Mouse (Mus musculus): ENCODE results near the gene Phf21b.
"Not testable (repeated sequence)": the region's sequence is repeated elsewhere in the genome, so short reads cannot be mapped to it uniquely, and the experiment has no call there.

Gene Phf21b

DNA sequence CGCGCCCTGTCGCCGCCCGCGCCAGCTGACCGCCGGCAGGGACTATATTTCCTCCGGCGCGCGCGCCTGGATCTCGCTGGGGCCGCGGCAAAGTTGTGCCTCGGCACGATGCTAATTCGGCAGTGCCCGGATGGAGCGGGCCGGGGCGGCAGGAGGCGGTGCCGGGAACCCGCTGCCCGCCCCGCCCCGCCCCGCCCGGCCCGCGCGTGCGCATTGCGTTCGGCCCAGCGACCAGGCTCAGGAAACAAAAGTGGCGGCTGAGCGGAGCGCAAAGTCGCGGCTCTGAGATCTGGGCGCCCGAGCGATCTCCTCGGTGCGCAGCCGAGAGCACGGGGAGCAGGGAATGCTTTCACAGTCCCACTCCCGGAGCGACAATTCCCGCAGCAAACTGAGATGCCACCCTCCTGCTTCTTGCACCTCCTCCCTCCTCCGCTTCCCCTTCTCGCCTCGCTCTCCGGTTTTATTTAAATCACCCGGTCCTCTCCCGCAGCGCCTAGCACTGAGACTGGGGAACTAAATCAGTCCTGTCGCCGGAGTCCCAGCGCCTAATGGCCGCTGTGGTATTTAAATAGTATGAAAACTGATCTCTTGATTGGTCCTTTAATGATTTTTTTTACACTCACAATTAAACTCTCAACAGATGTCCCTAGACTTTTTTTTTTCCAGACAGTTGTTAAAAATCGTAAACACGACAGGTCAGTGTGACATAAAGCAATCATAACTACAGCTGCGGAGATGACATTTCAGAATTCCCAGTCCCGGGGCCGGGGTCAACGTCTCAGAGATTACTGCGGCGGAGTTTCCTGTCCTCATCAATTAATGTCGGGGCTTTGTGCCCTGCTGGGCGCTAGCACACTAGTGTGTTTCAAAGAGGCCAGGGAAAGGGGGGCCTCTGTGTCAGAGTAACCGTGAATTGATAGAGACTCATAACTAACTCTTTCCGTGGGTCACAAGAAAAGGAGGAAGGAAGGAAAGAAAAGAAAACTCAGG is at the start of gene Phf21b:
Gene Phf21b (minus strand): TSS at position 44 of the 990 bp plus-strand sequence.
- peak; percentile 93 for DNase-seq (ENCODE audit: extremely low spot score)

DNA sequence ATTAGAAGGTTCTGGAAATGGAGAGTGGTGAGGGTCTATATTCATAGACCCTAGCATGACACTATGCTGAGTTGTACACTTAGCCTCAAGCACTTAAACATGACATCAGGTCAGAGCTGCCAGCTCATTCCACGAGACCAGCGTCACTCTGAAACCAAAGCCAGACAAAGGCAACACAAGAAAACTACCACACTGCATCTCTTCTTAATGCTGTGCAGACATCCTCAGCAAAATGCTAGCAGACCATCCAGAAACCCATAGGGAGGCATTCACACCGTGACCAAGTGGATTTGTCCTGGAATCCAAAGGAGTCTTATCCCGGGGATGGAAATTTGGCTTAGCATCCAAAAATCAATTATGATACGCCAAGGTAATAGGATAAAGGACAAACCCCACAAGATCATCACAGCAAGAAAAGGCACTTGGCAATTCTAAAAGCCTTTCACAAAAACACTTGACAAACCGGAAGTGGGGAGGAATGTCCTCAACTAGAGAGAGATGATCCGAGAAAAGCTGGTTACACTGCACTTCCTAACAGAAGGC is 48.1 kb upstream of the Phf21b start:
- DNase-seq (ENCODE audit: extremely low spot score) = no peak

DNA sequence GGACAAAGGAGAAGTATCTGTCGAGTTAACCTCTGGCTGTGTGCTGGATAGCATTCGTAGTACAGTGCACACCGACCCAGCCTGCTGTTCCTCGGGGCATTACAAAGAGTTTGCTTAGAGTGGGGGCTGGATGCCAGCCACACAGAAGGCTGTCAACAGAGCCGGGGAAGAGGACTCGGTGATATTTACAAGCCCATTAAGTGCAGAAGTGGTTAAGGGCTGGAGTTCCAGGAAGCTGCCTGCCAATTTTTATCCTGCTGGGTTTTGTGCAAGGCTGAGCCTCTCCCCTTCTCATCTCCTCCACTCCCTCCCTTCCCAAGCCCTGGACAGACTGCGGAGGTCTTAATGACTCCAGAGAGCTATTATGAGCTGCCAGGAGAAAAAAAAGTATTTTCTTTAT is 42.2 kb upstream of the Phf21b start:
- no peak for DNase-seq (ENCODE audit: extremely low spot score)

DNA sequence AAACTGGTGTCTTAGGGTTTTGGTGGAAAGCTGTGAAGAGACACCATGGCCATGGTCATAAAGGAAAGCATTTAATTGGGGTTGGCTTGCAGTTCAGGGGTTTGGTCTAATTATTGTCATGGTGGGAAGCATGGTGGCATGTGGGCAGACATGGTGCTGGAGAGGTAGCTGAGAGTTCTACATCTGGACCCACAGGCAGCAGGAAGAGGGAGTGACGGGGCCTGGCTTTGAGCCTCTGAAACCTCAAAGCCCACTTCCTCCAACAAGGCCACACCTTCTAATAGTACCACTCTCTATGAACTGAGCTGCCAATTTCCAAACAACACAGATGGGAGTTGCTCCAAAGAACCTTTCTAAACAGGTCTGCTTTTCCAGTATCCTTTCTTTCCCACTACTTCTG is 40.8 kb upstream of the Phf21b start:
- no peak for DNase-seq (ENCODE audit: extremely low spot score)

DNA sequence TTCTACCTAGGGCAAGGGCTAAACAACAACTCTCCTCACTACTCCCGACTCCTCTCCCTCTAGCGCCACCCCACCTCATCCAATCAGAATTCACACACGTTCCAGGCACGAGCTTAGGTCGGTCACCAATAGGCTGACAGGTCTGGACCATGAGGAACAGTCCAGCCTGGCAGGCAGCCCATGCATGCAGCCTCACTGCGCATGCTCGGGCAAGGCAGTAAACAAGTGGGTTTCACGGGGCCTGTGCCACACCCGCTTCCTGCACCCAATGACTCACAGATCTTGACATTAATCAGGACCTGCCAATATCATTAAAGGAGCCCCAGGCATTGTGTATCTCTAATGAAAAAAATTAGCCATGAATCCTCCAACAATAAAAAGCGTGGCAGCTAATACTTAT is 40.4 kb upstream of the Phf21b start:
- DNase-seq (ENCODE audit: extremely low spot score) = not testable (repeated sequence)

DNA sequence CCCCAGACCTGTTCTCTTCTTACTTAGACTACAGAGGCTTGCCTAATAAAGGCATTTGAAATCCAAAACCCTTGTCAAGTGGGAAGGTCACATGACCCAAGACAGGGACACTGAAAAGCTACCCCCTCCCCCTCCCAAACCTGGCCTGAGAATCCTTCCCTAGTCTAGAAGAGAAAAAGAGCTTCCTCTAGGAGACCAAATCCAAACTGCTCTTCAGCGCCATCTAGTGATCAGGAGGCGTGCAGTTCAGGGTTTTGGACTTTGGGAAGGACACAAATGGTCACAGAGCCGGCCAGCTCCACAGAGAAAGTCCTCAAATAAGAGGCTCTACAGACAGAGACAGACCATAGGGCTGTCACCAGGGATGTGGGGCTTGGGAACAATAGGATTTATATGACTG is 35.8 kb upstream of the Phf21b start:
- peak; percentile 80 for DNase-seq (ENCODE audit: extremely low spot score)

DNA sequence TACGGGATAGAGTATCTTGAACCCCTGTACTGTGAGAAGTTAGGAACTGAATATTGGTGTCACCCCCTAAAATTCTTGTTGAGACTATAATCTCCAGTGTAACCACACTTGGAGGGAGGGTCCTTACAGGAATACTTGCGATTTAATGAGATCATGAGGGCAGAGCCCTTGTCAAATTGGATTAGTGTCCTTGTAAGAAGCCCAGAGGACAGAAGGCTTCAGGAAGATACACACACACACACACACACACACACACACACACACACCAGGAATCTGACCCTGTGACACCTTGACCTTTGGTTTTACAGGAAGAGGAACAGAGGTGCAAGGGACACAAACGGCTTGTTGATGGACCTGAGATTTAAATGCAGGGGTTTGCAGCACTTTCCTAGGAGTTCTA is 35.4 kb upstream of the Phf21b start:
- no peak for DNase-seq (ENCODE audit: extremely low spot score)

DNA sequence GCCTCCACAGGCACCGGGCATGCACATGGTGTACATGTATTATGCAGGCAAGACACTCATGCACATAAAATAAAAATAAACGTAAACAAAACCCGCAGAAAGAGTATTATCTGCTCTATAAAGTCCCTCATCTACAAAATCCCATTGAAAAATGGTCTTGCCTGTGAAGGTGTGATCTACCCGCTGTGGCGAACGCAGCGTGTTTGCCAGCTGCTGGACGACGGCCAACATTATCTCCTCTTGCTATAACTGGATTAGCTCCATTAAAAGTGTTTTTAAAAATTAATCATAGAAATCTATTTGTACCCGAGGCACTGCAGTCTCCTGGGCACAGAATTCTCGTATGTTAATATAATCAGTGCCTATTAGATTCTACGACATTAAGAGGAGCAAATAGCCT is 32.2 kb upstream of the Phf21b start:
- no peak for DNase-seq (ENCODE audit: extremely low spot score)

DNA sequence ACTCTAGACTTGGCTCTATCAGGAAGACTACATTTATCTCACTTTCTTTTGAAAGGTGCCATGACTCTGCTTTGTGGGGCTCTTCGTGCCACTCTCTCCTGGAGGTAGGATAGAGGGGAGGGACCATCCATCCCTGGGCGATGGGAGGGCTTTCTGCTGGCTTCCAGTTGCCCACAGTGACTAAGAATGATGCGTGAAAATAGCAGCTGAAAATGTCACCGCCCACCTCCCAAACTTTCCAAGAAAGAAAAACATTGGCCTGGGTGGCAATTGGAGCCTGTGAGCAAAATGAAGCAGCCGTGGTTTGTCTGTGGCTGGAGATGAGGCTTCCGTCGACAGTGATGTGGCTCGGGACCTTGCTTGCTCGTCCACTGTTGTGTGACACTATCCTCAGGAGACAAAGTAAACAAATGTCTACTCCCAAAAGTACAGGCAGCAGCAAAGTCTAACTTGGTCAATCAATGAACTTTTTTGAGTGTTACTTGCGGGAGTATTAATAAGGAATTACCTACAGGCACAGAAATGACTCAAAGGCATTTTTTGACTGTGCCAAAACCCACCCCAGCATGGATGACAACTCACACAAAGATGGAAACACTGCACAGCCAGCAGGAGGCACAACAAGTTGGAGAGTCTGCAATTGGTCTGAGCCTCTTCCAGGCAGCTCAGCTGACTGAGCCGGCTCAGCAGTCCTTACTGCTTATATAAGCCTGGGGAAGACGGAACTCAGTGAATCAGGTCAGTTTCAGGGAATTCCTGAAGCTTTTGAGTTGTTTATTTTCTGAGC is 21.4 kb upstream of the Phf21b start:
- no peak for DNase-seq (ENCODE audit: extremely low spot score)

DNA sequence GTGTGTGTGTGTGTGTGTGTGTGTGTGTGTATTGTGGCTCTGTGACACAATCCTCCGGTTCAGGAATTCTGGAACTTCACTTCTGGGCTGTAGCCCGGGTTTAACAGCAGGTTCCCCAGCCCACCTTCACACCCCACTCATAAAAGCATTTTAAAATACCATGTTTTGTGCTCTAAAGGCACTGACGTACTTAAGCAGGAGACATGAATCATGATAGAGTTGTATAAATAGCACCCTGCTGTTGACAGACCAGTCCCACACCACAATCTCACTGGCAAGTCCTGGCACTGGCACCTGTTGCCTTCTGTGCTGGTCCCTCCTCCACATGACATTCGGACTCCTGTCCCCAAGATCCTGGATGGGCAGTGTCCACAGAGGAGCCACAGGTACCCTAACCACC is 18.0 kb upstream of the Phf21b start:
- DNase-seq (ENCODE audit: extremely low spot score) = no peak

DNA sequence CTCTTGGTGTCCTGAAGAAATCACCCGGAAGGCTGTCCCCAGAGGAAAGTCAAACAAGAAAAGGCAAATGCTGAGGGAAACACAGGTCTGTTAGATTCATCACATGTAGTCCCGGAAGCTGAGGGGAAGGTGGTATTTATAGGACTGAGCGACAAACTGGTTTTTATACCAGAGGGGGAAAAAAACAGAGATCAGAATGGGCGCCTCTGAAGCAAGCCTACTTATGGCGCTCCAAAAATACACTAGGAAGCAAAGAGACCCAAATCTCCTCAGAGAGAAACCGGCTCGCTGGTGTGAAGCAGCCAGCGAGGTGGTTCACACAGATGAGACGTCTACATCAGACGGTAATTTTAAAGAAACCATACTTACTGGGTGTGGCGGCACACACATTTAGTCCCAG is 17.2 kb upstream of the Phf21b start:
- DNase-seq (ENCODE audit: extremely low spot score) = no peak

DNA sequence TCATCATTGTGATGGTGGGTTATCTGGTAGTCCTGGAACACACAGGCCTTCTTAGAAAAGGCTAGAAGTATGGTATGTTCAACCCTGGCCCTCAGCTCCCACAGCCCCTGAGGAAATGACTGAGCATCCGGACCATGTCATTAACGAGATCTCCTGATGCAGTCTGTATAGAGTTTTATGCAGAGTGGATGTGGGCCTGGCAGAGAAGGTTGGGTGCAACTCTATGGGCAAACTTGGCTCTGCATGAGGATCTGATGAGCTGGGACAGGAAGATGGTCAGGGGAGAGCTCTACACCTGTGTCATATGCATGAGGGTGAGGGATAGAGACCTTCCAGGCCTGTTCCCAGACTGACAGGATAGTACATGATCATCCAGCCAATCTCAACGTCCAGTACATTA is 16.0 kb upstream of the Phf21b start:
- no peak for DNase-seq (ENCODE audit: extremely low spot score)

DNA sequence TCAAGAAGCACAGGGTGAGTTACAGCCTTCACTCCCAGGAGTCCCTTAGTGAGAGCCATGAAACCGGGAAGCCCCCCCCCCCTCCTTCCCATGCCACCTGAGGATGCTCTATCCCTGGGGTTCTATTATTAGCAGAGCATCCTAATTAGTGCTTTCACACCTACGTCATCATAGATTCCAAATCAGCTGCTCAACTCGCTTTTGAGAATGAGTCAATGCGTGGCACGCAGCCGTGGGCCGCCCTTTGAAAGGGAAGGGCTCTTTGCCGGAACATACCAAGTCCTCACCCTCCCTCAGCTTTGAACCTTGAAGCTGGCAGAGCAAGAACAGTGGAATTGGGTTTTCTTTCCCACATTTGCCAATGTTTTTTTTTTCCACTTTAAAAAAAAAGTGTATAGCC is 6.1 kb upstream of the Phf21b start:
- DNase-seq (ENCODE audit: extremely low spot score) = no peak

DNA sequence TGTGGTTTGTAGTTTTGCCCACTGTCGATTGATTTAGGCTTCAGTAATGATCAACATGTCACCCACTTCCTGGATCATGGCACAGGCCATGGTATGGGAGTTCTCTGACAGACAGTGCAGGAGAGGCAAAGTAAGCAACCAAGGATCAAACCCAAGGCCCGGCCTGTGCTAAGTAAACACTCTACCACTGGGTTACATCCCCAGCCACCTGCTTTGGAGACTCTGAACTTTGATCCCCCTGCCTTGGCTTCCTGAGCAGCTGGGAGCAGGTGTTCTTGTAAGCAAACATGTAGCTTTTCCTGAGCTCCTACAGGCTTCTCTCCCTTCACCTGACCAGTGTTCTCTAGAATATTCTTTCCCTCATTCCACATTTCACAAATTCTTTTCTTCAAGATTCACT is 1.8 kb upstream of the Phf21b start:
- DNase-seq (ENCODE audit: extremely low spot score) = no peak

DNA sequence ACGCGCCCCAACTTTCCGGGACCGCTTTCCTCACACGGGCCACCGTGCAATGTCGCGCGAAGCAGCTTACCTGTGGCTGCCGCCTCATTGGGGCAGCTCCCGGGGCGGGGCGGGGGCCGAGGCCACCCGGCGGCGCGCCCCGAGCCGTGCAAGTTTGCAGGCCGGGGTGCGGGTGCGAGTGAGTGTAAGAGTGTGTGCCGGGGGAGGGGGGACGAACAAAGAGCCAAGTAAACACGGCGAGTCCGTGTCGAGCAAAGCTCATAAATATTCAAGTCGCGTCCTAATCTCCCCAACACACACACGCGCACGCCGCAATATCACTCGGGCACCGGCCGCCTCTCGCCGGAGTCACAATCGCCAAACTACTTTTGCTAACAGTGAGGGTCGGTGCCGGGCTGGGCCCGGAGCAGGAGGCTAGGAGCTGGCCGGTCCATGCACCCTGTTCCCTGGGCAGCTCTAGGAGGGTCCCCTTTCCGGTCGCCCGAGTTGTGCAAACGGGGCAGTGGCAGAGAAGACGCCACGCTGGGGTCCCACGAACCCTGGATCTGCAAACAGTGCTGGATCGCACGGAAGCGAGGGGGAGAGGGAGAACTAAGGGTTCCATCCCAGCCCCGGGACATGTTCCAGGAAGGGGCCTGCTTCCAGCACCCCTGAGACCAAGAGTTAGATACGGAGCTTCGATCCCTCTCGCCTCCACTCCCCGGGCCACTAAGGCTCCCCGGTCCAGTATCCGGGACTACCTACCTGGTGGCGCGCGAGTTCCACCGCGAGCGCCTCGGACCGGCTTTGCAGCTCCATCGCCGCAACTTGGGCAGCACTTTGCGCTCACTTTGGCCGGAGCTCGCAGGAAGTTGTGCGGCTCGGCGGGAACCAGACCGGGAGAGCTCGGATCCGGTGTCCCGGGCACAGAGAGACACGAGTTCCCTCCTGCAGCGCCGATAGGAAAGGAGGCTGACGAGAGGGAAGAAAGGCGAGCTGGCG is 638 bp downstream of the Phf21b start:
- peak; percentile 66 for DNase-seq (ENCODE audit: extremely low spot score)

DNA sequence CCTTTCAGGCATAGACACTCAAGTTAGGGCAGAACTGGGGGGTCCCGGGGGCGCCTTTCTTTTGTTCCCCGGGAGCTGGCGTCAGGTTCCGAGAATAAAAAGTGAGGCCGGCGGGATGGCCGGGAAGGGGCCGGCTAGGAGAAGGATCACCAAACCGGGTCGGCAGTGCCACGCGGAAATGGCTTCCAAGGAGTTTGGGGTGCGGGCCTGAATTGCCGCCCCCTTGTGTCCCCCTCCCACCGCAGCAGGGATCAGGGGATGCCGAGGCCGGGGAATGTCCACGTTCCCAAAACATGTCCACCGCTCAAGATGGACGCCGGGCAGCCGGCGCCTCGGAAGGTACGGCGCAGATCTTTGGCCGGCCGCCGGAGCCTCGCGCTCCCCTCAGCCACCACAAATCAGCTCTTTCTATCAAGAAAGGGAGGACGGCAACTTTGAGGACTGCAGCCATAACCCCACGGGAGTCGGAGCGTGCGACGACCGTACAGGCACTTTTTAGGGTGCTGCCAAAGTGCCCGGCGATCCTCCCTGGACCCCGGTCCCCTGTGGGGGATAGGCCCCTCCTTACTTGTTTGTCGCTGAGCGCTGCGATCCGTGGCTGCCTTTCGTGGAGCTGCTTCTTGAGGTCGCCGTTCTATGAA is 1.6 kb downstream of the Phf21b start:
- DNase-seq (ENCODE audit: extremely low spot score) = peak; percentile 54

DNA sequence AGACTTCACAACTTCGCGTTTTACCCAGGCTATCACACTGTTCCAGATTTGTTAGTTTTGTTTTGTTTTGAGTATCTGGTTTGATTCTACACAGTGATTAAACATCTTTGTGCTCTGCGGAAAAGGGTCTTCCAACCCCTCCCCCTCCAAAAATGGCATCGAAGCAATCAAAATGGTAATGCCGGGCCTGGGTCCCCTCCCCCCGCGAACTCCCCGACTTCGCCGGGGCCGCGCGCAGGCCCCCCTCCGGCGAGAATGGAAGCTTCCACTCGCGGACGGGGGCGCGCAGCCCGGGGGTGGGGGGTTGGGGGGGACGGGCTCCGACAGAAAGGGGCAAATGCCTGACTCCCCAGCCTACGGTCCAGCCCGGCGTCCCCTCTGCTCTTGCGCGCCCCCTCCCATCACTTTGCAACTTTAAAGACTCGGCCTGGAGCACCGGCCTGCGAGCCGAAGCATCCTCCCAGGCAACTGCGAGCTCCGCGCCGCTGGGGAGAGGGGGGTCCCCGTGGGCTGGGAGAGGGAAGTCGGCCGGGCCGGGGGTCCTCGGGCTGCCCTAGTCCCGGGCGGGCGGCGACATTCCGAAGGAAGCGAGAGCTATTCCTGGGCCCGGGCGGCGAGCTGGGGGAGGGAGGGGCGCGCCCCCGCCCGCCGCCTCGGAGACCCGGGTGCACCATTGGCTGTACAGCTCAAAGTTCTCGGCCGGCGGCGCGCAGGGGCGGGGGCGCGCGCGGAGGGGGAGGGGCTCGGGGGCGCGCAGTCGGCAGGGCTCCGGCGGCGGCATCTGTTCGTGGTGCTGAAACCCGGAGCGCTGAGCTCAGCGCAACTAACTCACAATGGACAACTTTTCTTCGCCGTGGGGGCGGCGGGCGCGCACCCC is 2.4 kb downstream of the Phf21b start:
- DNase-seq (ENCODE audit: extremely low spot score) = peak; percentile 96

DNA sequence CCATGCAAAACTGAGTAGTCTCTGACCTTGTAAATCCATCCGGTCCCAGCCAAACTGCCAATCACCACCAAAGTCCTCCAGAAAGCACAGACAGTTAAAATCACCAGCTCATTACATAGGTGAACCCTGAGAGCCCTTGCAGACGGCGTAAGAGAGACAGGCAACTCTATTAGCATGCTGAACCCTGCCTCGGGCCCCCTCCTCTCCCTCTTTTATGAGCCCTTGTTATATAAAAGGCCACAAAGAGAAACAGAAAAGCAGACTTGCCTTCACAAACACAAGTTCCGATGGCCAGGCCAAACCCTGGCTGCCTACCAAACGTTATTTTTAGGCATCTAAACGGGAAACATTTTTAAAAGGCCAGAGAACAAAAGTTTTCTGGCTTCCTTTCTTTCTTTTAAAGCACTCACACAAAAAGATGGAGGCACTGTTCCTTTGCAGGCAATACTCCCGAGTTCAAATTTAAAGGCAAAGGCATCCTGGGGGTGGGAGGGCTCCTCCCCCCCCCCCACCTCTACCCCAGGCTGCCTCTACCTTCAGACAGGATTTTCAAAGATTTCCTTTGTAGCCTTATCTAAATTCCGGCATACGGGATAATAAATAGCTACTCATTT is 3.3 kb downstream of the Phf21b start:
- DNase-seq (ENCODE audit: extremely low spot score) = peak; percentile 33

DNA sequence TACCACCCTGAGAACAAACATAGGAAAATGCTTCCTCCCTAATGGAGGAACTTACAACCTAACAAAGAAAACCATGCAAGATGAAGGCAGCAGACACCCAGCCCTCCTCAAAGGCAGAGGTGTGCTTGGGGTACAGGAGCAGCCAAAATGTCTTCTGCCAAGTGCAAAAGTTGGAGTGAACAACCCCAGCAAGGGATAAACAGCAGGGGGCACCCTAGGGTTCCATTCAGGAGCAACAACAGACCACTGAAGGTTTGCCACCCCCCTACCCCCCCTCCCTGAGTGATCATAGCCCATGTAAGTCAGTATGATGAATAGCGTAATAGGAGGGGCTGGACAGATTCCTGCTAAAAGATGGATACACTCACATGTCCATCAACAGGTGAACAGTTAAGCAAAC is 5.5 kb downstream of the Phf21b start:
- DNase-seq (ENCODE audit: extremely low spot score) = no peak
